Mouse (Mus musculus): ENCODE results near the gene Abhd17a.

GRCm38 (mm10) chr10:80628925-80629324, 38.8 kb upstream of the Abhd17a start:
- TF ChIP-seq POLR2A (IDR thresholded peaks at IDR 0.05; ENCODE audit: insufficient read depth, low read depth, low read length), result no peak
- TF ChIP-seq CTCF (IDR thresholded peaks at IDR 0.05; ENCODE audit: insufficient read depth, low read depth, low read length), result no peak
